Mouse (Mus musculus) ES-Bruce4 (cell line): ENCODE results near the gene Acy3.
"Not testable (repeated sequence)": the region's sequence is repeated elsewhere in the genome, so short reads cannot be mapped to it uniquely, and the experiment has no call there.

Source experiments
- CTCF ChIP-seq: IDR thresholded peaks from one replicate; pipeline ENCODE4 v1.8.1; 2011; ENCODE audit warnings: low read depth, low read length
- EP300 ChIP-seq: IDR thresholded peaks from 2 replicates; pipeline ENCODE4 v1.6.1; 2011; ENCODE audit warnings: low read depth, low read length; ENCODE audit not compliant: insufficient read depth
- POLR2A ChIP-seq: IDR thresholded peaks from one replicate; pipeline ENCODE4 v1.8.1; 2011; ENCODE audit warnings: low read length; ENCODE audit not compliant: insufficient read depth

DNA sequence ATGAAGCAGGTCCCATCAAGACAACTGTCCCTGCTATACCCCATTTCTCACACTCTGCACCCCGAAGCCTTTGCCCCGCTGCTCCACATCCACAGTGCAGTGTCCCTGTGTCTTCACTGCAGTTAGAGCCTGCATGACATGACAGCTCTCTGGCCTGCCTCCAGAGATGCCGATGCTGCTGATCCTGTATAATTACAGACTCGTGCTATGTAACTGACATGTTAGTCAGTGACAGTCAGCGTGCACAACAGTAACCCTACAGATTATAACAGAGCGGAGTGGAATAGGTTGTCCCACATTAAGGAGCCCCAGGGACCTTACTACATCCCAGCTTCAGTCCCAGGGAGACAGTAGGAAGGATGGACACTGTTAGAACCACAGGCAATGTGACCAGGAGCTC, 11.8 kb upstream of the Acy3 start:
- not testable (repeated sequence) for TF ChIP-seq POLR2A, EP300, CTCF
